Mouse (Mus musculus): ENCODE measurements at regions not wholly inside any gene's neighbourhood (a gene's known extent, or its start where the extent isn't known, plus 50 kb on each side); places are given as distances from the start of the nearest gene placed in this dataset.

DNA sequence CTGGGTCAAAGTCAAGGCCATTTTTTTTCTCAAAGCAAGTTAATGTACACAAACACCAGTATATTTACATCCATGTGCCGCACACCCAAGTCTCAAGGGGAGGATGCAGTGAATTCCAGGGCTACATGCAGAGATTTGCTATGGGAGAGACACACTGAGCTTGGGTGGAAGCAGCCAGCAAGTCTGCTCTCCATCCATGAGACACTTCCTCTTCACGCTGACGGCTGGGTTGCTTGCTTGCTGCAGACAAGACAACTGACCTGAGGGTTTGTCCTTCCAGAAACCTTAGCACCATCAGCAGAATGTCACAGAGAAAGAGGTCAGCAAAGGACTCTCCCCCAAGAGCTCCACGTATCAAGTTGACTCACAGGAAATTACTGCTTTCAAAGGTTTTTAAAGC, 169.3 kb upstream of the 4933402D24Rik start:
- Histone ChIP-seq H3K27me3 (ENCODE audit: control insufficient read depth in 1 of 2, insufficient read depth in 2 of 2, low read length in 2 of 2) (no peaks in the 10 kb centered on the region), H3K4me1 (ENCODE audit: control insufficient read depth in 1 of 2, insufficient read depth in 2 of 2, low read length in 2 of 2) (no peaks in the 10 kb centered on the region), H3K27ac (ENCODE audit: control insufficient read depth, low read depth, low read length) (no peak overlapping the region), H3K79me2 (ENCODE audit: control insufficient read depth, insufficient read depth, low read length, poor library complexity) (no peaks in the 10 kb centered on the region), H3K9me3 (replicated peaks; ENCODE audit: insufficient read depth, low read length) (no peaks in the 10 kb centered on the region), H3K36me3 (ENCODE audit: control insufficient read depth in 1 of 2, insufficient read depth in 2 of 2, low read length in 2 of 2) (no peaks in the 10 kb centered on the region), H3K4me3 (ENCODE audit: control insufficient read depth in 1 of 2, insufficient read depth in 1 of 2, low read depth in 2 of 2, low read length in 2 of 2) (no peak overlapping the region), H3K9ac (ENCODE audit: control insufficient read depth, low read depth, low read length, poor library complexity, severe bottlenecking) (no peak overlapping the region)
- DNase-seq (ENCODE audit: low read depth, low spot score) = no peak
- TF ChIP-seq BHLHE40 (IDR thresholded peaks at IDR 0.05; ENCODE audit: borderline replicate concordance, low read depth, low read length) = no peak
- no peak for TF ChIP-seq TBP (IDR thresholded peaks at IDR 0.05; ENCODE audit: low read depth, low read length)
- no peak for TF ChIP-seq RCOR1 (IDR thresholded peaks at IDR 0.05; ENCODE audit: low read depth, low read length)
- no peak for TF ChIP-seq NELFE (IDR thresholded peaks at IDR 0.05; ENCODE audit: low read depth, low read length)
- no peak for TF ChIP-seq POLR2AphosphoS5 (IDR thresholded peaks at IDR 0.05; ENCODE audit: borderline replicate concordance, low read depth, low read length)
- no peak for TF ChIP-seq JUND (IDR thresholded peaks at IDR 0.05; ENCODE audit: low read depth, low read length)
- no peak for TF ChIP-seq CTCF (IDR thresholded peaks at IDR 0.05 in 2 of 3, conservative IDR thresholded peaks at IDR 0.05 in 1 of 3; ENCODE audit: control insufficient read depth in 1 of 3, insufficient read depth in 1 of 3, low read depth in 2 of 3, low read length in 3 of 3, poor library complexity in 1 of 3, severe bottlenecking in 1 of 3)
- TF ChIP-seq POLR2AphosphoS2 (IDR thresholded peaks at IDR 0.05; ENCODE audit: low read length) = no peak
- TF ChIP-seq GATA1 (IDR thresholded peaks at IDR 0.05; ENCODE audit: low read depth, low read length) = no peak

DNA sequence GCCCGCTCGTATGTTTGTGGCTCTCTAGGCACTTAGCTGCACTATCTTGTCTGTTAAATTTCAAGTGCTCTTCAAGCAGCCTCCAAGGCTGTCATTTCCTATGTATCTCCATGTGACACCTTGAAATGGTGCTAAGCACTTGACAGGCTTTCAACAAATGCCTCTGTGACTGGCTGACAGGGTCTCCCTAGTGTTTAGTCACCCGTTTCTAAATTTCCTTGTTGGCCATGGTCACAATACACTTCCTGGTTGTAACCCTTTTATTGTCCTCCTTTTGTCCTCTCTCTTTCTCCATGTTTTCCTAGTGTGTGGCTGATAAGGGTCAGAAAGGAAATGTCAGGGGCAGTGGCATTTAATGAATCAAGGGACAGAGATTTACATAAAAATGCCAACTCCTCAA, 168.4 kb upstream of the 4933402D24Rik start:
- H3K79me2 ChIP-seq (ENCODE audit: control insufficient read depth, insufficient read depth, low read length, poor library complexity) = no peaks in the 10 kb centered on the region
- H3K9me3 ChIP-seq (replicated peaks; ENCODE audit: insufficient read depth, low read length) = no peaks in the 10 kb centered on the region
- no peaks in the 10 kb centered on the region for H3K27me3 ChIP-seq (ENCODE audit: control insufficient read depth in 1 of 2, insufficient read depth in 2 of 2, low read length in 2 of 2)
- TF ChIP-seq MAFK (IDR thresholded peaks at IDR 0.05; ENCODE audit: borderline replicate concordance, low read depth, low read length) (no peak), MYB (IDR thresholded peaks at IDR 0.05; ENCODE audit: low read depth, low read length) (no peak), MXI1 (IDR thresholded peaks at IDR 0.05; ENCODE audit: low read depth, low read length) (no peak), EP300 (IDR thresholded peaks at IDR 0.05; ENCODE audit: low read depth in 1 of 2, low read length in 2 of 2) (no peak), RAD21 (IDR thresholded peaks at IDR 0.05; ENCODE audit: low read depth, low read length) (no peak), MYC (IDR thresholded peaks at IDR 0.05; ENCODE audit: low read depth, low read length) (no peak), ZNF384 (IDR thresholded peaks at IDR 0.05; ENCODE audit: low read depth, low read length) (no peak), MEF2A (IDR thresholded peaks at IDR 0.05; ENCODE audit: extremely low read depth, insufficient replicate concordance, low read depth, low read length, poor library complexity, severe bottlenecking) (no peak), SMC3 (IDR thresholded peaks at IDR 0.05; ENCODE audit: low read depth, low read length) (no peak), POLR2A (IDR thresholded peaks at IDR 0.05; ENCODE audit: control insufficient read depth in 1 of 2, insufficient read depth in 1 of 2, low read depth in 1 of 2, low read length in 2 of 2, poor library complexity in 1 of 2) (no peak), ETS1 (IDR thresholded peaks at IDR 0.05; ENCODE audit: low read depth, low read length) (no peak), TBP (IDR thresholded peaks at IDR 0.05; ENCODE audit: low read depth, low read length) (no peak), E2F4 (IDR thresholded peaks at IDR 0.05; ENCODE audit: borderline replicate concordance, low read depth, low read length) (no peak), KAT2A (conservative IDR thresholded peaks at IDR 0.05; ENCODE audit: low read depth, low read length) (no peak), ELF1 (IDR thresholded peaks at IDR 0.05; ENCODE audit: low read depth, low read length) (no peak), CTCF (IDR thresholded peaks at IDR 0.05 in 2 of 3, conservative IDR thresholded peaks at IDR 0.05 in 1 of 3; ENCODE audit: control insufficient read depth in 1 of 3, insufficient read depth in 1 of 3, low read depth in 2 of 3, low read length in 3 of 3, poor library complexity in 1 of 3, severe bottlenecking in 1 of 3) (no peak)
- H3K36me3 ChIP-seq (ENCODE audit: control insufficient read depth in 1 of 2, insufficient read depth in 2 of 2, low read length in 2 of 2) = no peaks in the 10 kb centered on the region
- H3K27ac ChIP-seq (ENCODE audit: control insufficient read depth, low read depth, low read length) = no peak overlapping the region
- no peak overlapping the region for H3K4me3 ChIP-seq (ENCODE audit: control insufficient read depth in 1 of 2, insufficient read depth in 1 of 2, low read depth in 2 of 2, low read length in 2 of 2)
- H3K9ac ChIP-seq (ENCODE audit: control insufficient read depth, low read depth, low read length, poor library complexity, severe bottlenecking) = no peak overlapping the region
- DNase-seq (ENCODE audit: low read depth, low spot score) = no peak
- no peaks in the 10 kb centered on the region for H3K4me1 ChIP-seq (ENCODE audit: control insufficient read depth in 1 of 2, insufficient read depth in 2 of 2, low read length in 2 of 2)
